Mouse (Mus musculus) G1E (cell line): ENCODE measurements around the gene Fgf8.

ENCODE experiments used
- CTCF ChIP-seq: IDR thresholded peaks from 2 replicates; pipeline ENCODE4 v1.5.1; 2012; ENCODE audit warnings: low read depth, low read length, inconsistent platforms, mixed read lengths
- GATA1 ChIP-seq: IDR thresholded peaks from 2 replicates; pipeline ENCODE4 v1.6.1; 2012; ENCODE audit warnings: borderline replicate concordance, low read length, inconsistent platforms, mixed read lengths
- GATA2 ChIP-seq: IDR thresholded peaks from 2 replicates; pipeline ENCODE4 v1.6.1; 2012; ENCODE audit warnings: low read depth, low read length, inconsistent platforms, borderline replicate concordance
- POLR2AphosphoS5 ChIP-seq: IDR thresholded peaks from 2 replicates; pipeline ENCODE4 v1.6.1; 2012; ENCODE audit warnings: low read depth, low read length, inconsistent platforms; ENCODE audit not compliant: insufficient replicate concordance
- TAL1 ChIP-seq: conservative IDR thresholded peaks from 2 replicates; pipeline ENCODE4 v1.6.1; 2012; ENCODE audit warnings: low read depth, low read length, inconsistent platforms, mixed read lengths

- TF ChIP-seq CTCF, result no peak
- no peak for TF ChIP-seq TAL1
- TF ChIP-seq POLR2AphosphoS5, result no peak
- no peak for TF ChIP-seq GATA2
- TF ChIP-seq GATA1, result no peak
Measured at GRCm38 (mm10) chr19:45731658-45732057, 11.1 kb downstream of the Fgf8 start.
